Mouse (Mus musculus) spleen, postnatal 10 days (tissue): ENCODE measurements around the gene Wdr26.

Source experiments
- DNase-seq, 2 experiments: peaks; one replicate each; pipeline ENCODE4 v3.0.0; 2021 to 2022; ENCODE audit warnings: low spot score in 2 of 2

Gene Wdr26

GRCm38 (mm10) chr1:181241185-181241584, 29.4 kb upstream of the Wdr26 start:
- DNase-seq, result no peak

DNA sequence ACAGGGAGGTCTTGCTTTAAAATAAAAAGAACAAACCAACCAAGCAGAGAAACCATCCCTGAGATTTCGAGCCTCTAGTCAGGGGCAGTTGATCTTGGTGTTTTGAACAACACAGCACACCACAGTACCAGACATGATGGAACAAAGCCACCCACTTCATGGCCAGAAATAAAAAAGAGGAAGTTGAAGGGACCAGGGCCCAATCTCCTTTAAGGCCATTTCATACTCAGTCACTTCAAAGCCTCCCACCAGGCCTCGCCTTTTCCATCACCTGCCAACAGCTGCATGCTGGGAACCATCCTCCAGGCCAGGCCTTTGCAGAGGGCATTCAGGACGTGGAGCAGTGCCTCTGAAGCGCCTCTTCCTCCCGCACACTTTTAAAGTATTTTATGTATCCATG, 25.5 kb upstream of the Wdr26 start:
- DNase-seq, result no peak

GRCm38 (mm10) chr1:181234326-181235035, 22.7 kb upstream of the Wdr26 start:
- no peak for DNase-seq

DNA sequence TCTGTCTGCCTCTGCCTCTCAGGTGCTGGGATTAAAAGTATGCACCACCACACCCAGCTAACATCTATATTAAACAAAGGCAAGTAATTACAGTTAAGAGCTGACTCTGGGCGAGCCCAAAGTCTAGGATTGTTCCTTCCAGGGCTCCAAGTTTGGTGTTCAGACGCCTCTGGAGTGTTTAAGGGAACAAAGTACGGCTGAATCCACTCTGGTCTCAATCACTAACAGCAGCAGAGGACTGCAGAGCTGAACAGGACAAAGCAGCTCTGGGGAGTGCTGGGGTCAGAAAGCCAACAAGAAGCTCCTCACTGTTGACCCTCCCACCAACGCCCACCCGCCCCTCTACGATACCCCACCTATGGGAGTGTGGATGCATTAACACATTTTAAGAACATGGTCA, 21.9 kb upstream of the Wdr26 start:
- DNase-seq, result no peak

- peak; percentile 87 to 91 for DNase-seq
These were observed 20.7 kb upstream of the Wdr26 start for GRCm38 (mm10) chr1:181232307-181233027.

DNA sequence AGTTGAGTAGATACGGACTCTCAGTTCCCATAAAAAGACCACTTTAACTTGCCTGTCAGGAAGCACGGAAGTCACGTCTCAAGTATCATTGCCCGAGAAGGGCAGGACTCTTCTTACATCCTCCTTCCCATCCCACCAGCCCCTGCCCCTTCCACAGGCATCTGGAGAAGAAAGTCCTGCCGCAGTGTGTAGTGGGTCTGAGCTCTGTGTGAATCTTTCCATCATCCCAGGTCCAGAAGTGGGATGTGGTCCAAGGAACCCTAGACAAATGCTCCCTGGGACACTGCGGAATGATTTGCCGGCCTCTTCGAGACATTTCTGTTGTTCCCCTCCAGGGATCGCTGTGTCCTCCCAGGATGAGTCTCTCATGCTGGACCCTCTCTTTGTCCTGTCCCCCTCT, 20.0 kb upstream of the Wdr26 start:
- DNase-seq, result no peak

- no peak for DNase-seq
These were observed 19.5 kb upstream of the Wdr26 start for GRCm38 (mm10) chr1:181231262-181231661.

DNA sequence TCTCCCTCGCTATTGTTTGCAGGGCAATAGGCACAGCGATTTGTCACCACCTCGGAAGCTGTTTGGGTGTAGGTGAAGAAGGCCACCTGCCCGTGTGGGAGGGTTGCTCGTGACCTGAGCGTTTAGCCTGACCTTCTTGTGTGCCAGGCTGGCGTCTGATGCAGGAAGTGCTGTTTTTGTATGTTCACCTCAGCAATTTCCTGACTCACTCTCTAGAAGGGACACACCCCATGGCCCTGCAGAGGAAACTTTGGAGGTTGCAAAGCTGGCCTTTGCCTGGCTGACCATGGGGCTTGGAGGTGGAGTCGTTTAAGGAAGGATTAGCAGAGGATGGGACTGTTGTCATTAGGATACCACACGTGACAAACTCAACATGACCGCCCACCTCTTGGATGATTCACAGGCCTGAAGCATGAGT, 18.9 kb upstream of the Wdr26 start:
- DNase-seq, result peak; percentile 62 to 70

DNA sequence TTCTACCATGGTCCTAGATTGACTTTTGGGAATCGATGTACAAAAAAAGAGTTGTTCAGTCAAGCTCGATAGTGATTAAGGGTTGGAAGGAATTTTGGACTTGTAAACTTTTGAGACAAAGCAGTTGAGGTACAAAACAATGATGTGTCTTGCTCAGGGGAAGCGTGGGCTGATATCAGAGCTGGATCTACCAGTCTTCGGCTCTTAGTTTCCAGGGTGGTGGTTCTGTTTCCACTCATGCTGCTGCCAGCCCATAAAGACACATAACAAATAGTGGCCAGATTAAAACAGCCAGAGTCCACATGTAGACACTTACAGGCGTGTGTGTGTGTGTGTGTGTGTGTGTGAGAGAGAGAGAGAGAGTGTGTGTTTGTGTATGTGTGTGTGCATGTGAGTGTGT, 17.2 kb upstream of the Wdr26 start:
- no peak for DNase-seq

GRCm38 (mm10) chr1:181228591-181228990, 16.8 kb upstream of the Wdr26 start:
- no peak for DNase-seq

DNA sequence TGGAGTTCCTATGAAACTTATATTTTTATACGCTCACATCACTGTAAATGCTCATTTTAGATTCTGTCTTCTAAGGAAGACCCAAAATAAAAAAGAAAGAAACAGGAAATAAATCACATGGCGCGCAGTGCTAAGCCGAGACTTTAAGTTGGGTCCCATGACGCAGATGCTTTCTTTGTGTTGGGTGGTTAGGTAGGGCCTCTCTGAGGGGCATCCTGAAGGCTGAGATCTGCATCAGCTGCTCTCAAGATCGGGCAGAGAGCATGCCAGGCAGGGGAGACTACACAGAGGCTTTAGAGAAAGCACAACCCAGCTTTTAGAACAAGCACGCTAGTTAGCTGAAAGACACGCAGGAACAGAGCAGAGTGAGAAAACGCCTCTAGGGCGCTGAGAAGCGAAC, 16.0 kb upstream of the Wdr26 start:
- DNase-seq, result no peak

- no peak for DNase-seq
These were observed 15.0 kb upstream of the Wdr26 start for GRCm38 (mm10) chr1:181226850-181227249.

DNA sequence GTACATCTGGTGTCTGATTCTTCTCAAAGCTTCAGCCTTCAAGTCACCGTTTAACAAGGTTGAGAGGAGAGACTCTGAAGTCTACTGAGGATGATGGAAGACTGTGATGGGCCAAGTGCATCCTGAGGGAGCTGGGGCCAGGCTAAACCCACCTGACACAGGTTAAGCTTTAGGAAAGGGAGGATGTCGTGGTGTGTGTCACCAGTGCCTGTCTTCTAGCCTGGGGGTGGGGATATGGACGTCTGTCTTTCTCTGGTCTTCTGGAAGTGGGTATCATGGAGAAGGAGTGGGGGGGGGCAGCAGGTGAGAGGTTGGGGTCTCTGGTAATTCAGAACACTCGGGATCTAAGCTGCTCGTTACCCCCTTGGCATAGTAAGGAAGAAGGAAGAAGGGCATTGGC, 13.5 kb upstream of the Wdr26 start:
- no peak for DNase-seq

DNA sequence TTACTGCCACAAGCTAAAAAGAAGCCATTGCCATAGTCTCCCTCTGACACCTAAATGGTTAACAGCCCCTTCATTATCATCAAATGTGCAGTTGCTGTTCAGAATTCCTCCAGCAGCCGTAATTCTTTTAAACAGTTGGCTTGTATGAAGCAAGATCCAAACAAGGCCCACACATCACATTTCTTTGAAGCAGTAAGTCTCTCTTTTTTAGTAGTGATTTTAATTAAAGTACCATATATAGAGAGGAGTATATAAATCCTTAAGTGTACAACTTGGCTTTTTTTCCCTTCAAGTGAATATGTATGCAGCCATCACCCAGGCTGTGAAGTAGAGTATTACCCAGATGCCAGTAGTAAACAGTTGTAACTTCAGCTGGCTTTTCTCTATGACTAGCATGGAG, 10.2 kb upstream of the Wdr26 start:
- no peak for DNase-seq

DNA sequence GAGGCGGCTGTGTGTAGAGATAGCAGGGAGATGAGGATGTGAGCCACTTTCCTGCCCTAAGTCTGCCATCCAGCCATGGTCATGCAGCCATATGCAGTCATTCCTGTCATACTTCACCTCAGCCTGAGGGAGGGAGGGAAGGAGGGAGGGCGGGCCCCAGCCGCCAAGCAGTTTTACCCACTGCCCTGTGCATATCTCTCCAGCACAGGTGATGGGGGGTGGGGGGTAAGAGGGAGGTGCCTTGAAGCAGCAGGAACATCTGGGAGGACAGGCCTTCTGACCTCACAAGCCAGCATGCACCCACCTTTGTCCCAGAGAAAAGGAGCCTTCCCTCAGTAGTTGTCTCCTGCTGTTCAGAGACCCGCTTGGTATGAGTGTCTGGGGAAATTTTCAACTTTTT, 4.5 kb upstream of the Wdr26 start:
- DNase-seq, result peak; percentile 59 to 82

- DNase-seq, result no peak
These were observed 2.7 kb upstream of the Wdr26 start for GRCm38 (mm10) chr1:181214296-181215035.

- DNase-seq, result peak in 1 of 2 experiments; percentile 61
These were observed 340 bp downstream of the Wdr26 start for GRCm38 (mm10) chr1:181211403-181211919.

- peak; percentile 61 to 69 for DNase-seq
These were observed 999 bp downstream of the Wdr26 start for GRCm38 (mm10) chr1:181210601-181211402.

DNA sequence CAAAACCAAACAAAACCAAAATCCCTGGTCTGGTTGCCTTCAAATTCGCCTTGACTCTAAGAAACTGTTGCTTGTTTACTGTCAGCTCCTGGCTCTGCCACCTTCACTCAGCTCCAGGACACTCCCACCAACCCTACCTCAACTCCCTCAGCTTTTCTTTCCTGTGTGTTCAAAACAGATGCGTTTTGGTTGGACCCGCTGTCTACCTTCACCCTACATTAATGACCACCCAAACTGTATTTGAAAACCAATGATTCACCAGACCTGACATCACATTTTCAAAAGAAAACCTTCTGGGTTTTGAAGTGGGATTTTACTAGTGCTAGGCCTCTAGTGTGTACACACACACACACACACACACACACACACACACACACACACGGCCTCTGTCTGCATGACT, 1.7 kb downstream of the Wdr26 start:
- no peak for DNase-seq

DNA sequence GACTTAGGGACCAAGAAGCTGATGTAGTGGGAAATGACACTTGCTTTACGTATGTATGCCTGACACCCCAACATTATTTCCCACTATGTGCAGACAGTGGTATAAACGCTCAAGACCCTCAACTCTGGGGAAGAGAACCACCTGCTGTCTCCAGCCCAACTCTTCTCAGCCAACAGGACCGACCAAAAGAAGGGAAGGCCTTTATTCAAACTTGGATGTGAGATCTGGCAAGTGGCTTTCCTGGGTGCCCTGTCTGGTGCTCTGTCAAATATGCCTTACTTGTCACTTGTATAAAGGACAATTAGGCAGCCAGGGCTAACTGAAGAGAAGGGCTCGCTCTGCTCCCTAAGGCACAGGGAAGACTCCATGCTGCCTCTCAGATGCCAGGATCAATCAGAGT, 12.4 kb downstream of the Wdr26 start:
- DNase-seq, result no peak

GRCm38 (mm10) chr1:181188925-181189324, 22.9 kb downstream of the Wdr26 start:
- DNase-seq, result no peak

- DNase-seq, result peak in 1 of 2 experiments; percentile 57
These were observed 41.6 kb downstream of the Wdr26 start for GRCm38 (mm10) chr1:181170210-181170609.
